Mouse (Mus musculus): ENCODE measurements around the gene Olfr1416.

The Olfr1416 gene

DNA sequence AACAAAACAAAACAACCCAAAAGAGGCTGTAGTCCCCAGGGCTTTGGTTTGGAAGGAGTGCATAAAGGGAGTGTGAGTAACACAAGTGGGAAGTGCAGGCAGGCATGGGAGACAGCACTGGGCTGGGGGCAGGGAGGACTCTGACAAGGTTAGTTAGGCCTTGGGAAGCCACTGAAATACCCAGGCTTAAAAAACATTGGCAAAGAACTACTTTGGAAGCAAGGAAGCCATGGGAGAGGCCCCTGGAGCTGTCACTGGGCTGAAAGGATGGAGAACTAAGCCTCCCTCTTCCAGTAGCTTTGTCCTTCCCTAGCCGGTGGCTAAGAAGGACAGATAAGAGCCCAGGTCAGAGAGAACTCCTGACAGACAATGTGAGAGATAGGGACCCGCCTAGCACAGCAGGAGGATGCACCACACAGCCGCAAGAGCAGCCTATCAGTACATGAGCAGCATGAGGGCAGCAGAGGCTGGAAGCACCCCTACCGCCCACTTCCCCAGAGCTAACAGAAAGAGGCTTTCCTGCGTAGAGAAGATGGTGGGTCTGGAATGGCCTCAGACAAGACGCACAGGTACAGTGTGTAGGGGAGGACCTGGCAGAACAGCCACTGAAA lies 43.4 kb downstream of the Olfr1416 start:
- no peak for DNase-seq (ENCODE audit: low read depth, low spot score)
- no peaks in the 10 kb centered on the region for H3K27me3 ChIP-seq (ENCODE audit: control insufficient read depth, insufficient read depth, low read length, poor library complexity, severe bottlenecking)
- H3K36me3 ChIP-seq (ENCODE audit: control insufficient read depth, insufficient read depth, low read length, poor library complexity, severe bottlenecking), result peaks cover 5% of the 10 kb centered on the region

DNA sequence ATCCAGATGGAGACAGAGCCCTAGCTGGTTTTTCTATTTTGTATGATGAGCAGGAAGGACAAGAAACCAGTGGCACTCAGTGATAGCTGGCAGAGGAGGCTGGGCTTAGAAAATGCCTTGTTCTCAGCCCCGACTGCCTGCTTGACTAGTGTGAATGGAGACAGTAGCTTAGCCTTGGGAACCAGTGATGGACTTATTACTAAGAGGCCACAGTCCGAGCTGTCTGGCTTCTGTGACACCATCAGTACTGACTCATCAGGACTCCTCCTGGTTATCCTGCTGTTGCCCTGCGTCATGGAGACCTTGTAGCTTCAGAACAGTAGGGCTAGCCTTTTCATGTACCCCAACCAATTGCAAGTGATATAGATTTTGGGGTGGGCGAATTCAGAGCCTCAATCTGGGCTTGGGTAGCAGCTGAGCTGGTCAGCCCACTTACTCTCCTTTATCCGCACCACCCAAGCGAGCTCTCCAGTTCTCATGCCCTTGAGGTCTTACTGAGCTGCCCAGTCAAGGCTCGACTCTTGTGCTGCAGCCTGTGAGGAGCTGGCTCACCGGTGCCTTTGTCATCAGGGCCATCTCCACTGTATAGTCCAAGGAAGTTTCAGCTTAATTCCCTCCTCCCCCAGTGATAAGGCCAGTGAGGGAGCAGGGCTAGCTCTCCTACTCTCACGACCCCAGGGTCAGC lies 44.7 kb downstream of the Olfr1416 start:
- no peak for DNase-seq (ENCODE audit: low read depth, low spot score)
- Histone ChIP-seq H3K27me3 (ENCODE audit: control insufficient read depth, insufficient read depth, low read length, poor library complexity, severe bottlenecking) (no peaks in the 10 kb centered on the region), H3K36me3 (ENCODE audit: control insufficient read depth, insufficient read depth, low read length, poor library complexity, severe bottlenecking) (peaks cover 3% of the 10 kb centered on the region)

DNA sequence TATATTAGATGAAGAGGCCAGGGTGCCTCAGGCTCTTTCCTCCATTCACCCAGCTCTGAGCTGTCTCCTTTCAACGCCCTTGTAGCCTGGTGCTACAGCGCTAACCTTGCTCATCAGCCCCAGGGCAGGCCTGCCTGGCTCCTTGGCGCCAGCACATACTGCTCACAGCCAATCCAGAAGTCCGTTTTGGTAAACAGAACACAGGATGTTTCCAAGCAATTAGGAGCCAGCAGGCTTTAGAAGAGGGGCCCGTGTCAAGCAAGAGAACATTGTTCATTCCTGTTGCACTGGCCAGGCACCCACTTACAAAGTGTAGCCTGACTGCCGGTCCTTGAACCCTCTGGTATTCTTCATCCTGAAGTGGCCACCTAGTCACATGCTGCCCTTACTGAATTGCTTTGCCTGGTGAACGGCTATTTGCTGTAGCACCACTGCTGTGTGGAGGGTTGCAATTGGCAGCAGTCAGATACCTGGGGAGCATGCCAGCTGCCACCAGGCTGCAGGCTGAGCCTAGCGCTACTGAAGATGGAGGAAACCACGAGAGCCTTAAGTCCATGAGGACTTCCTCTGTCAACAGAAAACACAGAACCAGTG lies 47.1 kb downstream of the Olfr1416 start:
- Histone ChIP-seq H3K27me3 (ENCODE audit: control insufficient read depth, insufficient read depth, low read length, poor library complexity, severe bottlenecking) (no peaks in the 10 kb centered on the region), H3K36me3 (ENCODE audit: control insufficient read depth, insufficient read depth, low read length, poor library complexity, severe bottlenecking) (peaks cover 3% of the 10 kb centered on the region)
- DNase-seq (ENCODE audit: low read depth, low spot score), result no peak

DNA sequence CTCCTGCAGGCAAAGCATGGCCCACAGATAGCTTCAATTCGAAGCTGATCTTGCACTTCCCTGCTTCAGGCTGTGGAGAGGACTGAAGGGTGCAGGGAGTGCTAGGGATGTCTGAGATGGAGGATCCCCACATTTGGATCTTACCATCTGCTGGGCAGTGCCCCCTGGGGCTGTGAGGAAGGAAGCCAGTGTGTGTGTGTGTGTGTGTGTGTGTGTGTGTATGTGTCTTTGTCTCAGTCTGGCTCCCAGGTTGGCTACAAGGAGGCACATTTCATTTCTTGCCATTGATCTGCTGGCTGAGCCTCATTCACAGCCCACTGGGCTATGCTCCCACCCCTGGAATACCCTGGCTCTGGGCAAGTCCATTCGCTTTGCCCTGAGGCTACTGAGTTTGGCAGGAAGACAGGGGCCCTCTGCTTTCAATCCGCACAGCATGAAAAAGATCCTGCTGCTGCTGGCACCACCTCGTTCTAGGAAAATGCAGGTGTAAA lies 48.0 kb downstream of the Olfr1416 start:
- DNase-seq (ENCODE audit: low read depth, low spot score), result no peak
- Histone ChIP-seq H3K36me3 (ENCODE audit: control insufficient read depth, insufficient read depth, low read length, poor library complexity, severe bottlenecking) (peaks cover 3% of the 10 kb centered on the region), H3K27me3 (ENCODE audit: control insufficient read depth, insufficient read depth, low read length, poor library complexity, severe bottlenecking) (no peaks in the 10 kb centered on the region)

DNA sequence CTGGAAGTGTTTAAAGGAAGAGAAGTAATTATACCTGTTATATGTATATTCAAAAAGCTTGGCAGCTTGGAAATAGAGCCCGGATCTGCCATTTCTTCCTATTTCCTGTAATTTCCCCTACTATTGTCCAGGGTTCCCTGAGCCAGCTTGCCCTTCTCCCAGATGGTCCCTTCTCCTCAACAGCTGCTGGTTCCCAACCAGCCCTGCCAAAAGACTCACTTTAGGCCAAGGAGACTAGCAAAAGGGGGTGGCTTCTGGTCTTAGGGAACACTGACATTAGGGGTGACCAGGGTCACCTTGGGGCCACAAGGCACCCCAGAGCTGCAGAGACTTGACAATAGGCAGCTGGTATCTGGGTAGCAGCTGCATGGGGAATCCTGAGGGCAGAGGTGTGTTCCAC lies 49.9 kb downstream of the Olfr1416 start:
- H3K27me3 ChIP-seq (ENCODE audit: control insufficient read depth, insufficient read depth, low read length, poor library complexity, severe bottlenecking), result no peaks in the 10 kb centered on the region
- H3K36me3 ChIP-seq (ENCODE audit: control insufficient read depth, insufficient read depth, low read length, poor library complexity, severe bottlenecking), result peaks cover 3% of the 10 kb centered on the region
- DNase-seq (ENCODE audit: low read depth, low spot score), result no peak

DNA sequence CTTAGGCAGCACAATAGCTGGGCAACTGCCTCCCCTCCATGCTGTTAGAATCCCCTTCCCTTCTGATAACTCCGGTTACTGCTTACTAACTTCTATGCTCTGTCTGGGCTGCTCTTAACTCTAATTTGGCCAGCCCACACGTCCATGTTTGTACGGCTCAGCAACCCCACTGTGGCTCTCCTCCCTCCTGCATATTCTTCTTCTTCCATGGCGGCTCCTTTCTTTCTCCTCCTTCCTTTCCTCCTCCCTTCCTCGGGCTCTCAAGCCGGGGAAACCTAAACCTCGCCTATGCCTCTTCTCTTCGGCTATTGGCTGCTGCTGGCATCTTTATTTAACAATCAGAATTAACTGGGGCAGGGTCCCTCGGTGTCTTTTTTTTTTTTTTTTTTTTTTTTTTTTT lies 52.1 kb downstream of the Olfr1416 start:
- DNase-seq (ENCODE audit: low read depth, low spot score), result no peak
- no peaks in the 10 kb centered on the region for H3K27me3 ChIP-seq (ENCODE audit: control insufficient read depth, insufficient read depth, low read length, poor library complexity, severe bottlenecking)
- no peaks in the 10 kb centered on the region for H3K36me3 ChIP-seq (ENCODE audit: control insufficient read depth, insufficient read depth, low read length, poor library complexity, severe bottlenecking)

DNA sequence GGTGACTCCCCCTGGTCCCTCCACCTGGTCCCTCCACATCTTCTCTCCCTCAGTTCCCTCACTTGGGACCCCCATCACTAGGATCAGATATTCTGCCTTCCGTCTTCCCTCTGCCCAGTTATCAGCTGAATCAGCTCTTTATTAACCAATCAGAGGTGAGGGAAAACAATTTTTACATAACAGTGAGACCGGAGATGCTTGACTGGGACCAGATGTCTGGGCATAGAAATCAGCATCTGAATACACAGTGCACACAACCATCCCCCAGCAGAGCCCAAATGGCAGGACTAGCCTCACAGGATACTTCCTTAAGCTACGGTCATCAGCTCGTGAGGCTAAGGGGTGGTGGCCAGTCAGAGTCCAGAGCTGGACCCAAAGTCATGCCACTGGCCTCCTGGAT lies 52.8 kb downstream of the Olfr1416 start:
- Histone ChIP-seq H3K27me3 (ENCODE audit: control insufficient read depth, insufficient read depth, low read length, poor library complexity, severe bottlenecking) (no peaks in the 10 kb centered on the region), H3K36me3 (ENCODE audit: control insufficient read depth, insufficient read depth, low read length, poor library complexity, severe bottlenecking) (no peaks in the 10 kb centered on the region)
- no peak for DNase-seq (ENCODE audit: low read depth, low spot score)

DNA sequence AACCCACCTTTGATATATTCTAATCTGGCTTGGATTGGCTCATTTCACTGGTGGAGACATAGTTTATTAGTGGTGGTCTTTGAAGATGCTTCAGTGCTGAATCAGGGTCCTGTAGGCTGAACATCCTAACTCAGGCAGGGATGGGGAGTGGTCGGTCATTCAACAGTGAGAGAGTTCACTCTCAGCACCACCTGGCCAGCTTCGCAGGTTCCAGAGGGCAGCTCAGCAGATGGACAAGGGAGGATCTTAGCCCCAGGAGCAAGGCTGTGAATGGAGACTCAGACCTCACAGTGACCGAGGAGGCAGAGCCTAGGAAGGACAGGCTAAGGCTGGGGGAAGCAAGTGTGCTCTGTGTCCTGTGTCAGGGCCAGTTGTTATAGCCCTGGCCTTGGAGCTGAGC lies 53.5 kb downstream of the Olfr1416 start:
- Histone ChIP-seq H3K27me3 (ENCODE audit: control insufficient read depth, insufficient read depth, low read length, poor library complexity, severe bottlenecking) (no peaks in the 10 kb centered on the region), H3K36me3 (ENCODE audit: control insufficient read depth, insufficient read depth, low read length, poor library complexity, severe bottlenecking) (no peaks in the 10 kb centered on the region)
- DNase-seq (ENCODE audit: low read depth, low spot score), result no peak

DNA sequence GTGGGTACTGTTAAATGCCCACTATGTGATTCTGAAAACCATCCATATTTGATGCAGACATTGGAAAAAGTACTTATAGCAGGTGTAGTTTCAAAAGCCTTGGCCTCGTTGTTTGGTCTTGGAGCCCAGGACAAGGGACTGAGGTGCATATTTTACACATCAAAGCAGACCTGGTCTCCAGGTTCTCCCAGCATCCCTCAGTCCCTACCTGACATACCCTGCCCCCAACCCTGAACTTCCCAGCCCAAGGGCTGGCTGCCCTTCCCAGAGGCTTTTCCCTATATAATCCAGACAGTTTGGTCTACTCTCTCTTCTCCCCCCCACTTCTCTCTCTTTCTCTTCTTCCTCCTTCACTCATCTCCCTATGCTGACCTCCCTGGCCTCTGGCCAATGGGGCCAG lies 53.9 kb downstream of the Olfr1416 start:
- no peaks in the 10 kb centered on the region for H3K27me3 ChIP-seq (ENCODE audit: control insufficient read depth, insufficient read depth, low read length, poor library complexity, severe bottlenecking)
- no peak for DNase-seq (ENCODE audit: low read depth, low spot score)
- no peaks in the 10 kb centered on the region for H3K36me3 ChIP-seq (ENCODE audit: control insufficient read depth, insufficient read depth, low read length, poor library complexity, severe bottlenecking)
